Mouse (Mus musculus): ENCODE data around the gene Capn13. TPM values are rescaled to one million over a fixed set of nuclear protein-coding genes. Genes with fewer than 3 reads are reported as not detected.

The Capn13 gene
- total and polyA plus RNA-seq, 3 experiments = not detected

DNA sequence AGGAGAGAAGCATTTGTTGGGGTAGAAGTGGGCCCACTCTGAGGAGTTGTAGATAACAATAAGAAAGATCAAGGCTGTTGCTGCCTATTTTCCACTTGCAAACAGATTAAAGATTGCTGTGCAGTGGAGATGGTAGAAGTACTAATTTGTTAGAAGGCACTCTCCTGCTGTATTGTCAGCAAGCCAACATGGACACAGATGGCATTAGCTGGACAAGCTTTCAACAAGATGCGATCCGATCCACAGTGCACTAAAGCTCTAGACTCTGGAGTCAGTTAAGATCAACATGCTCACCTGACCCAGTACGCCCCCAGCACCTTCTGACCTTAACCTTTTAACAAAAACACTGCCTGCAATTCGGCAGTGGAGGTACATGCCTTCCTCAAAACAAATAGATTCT, 92.0 kb downstream of the Capn13 start (continued):
- TF ChIP-seq ZKSCAN1 (IDR thresholded peaks at IDR 0.05; ENCODE audit: low read depth, low read length) = no peak
- no peak for TF ChIP-seq POLR2AphosphoS2 (IDR thresholded peaks at IDR 0.05; ENCODE audit: low read length)
- TF ChIP-seq SMC3 (IDR thresholded peaks at IDR 0.05; ENCODE audit: low read depth, low read length) = no peak

DNA sequence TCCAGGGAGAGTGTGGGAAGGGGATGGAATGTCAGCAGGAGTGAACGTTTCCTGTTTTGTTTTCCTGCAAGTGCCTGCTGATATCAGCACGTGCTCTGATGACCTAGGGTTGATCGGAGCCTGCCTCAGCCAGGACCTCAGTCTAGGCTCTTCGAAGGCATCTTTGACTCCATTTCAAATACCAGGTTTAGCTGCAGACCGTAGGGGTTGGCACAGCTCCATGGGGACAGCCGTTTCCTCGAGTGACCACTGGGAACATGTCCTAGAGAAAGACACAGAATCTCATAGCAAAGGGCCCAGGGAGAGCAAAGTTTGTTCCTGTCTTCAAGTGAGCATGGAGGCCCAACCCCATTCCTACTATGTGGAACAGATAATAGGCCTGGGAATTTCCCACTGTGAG, 94.0 kb downstream of the Capn13 start:
- H3K9me3 ChIP-seq (replicated peaks; ENCODE audit: insufficient read depth, low read length) = no peaks in the 10 kb centered on the region
- peaks cover 0 to 3% of the 10 kb centered on the region in 2 experiments; a peak in 2 of 4 replicates for H3K36me3 ChIP-seq (ENCODE audit: control insufficient read depth in 1 of 2, insufficient read depth in 2 of 2, low read length in 2 of 2)
- H3K79me2 ChIP-seq (ENCODE audit: control insufficient read depth, insufficient read depth, low read length, poor library complexity) = no peaks in the 10 kb centered on the region
- TF ChIP-seq SIN3A (IDR thresholded peaks at IDR 0.05; ENCODE audit: low read length) (no peak), USF2 (IDR thresholded peaks at IDR 0.05; ENCODE audit: borderline replicate concordance in 1 of 2, insufficient read depth in 1 of 2, low read depth in 1 of 2, low read length in 2 of 2) (no peak), EP300 (IDR thresholded peaks at IDR 0.05; ENCODE audit: low read depth in 1 of 2, low read length in 2 of 2) (no peak), MAX (IDR thresholded peaks at IDR 0.05; ENCODE audit: low read length) (no peak), TAL1 (IDR thresholded peaks at IDR 0.05; ENCODE audit: low read length) (no peak), NRF1 (IDR thresholded peaks at IDR 0.05; ENCODE audit: insufficient read depth, low read depth, low read length, poor library complexity, severe bottlenecking) (no peak), ZKSCAN1 (IDR thresholded peaks at IDR 0.05; ENCODE audit: low read depth, low read length) (no peak), ETS1 (IDR thresholded peaks at IDR 0.05; ENCODE audit: low read depth, low read length) (no peak), ZMIZ1 (IDR thresholded peaks at IDR 0.05; ENCODE audit: low read depth, low read length) (no peak), MAFK (IDR thresholded peaks at IDR 0.05; ENCODE audit: borderline replicate concordance, low read depth, low read length) (no peak), ELF1 (IDR thresholded peaks at IDR 0.05; ENCODE audit: low read depth, low read length) (no peak), TBP (IDR thresholded peaks at IDR 0.05; ENCODE audit: low read depth, low read length) (no peak), RAD21 (IDR thresholded peaks at IDR 0.05; ENCODE audit: low read depth, low read length) (no peak), CHD2 (IDR thresholded peaks at IDR 0.05; ENCODE audit: low read length) (no peak), SMC3 (IDR thresholded peaks at IDR 0.05; ENCODE audit: low read depth, low read length) (no peak), UBTF (IDR thresholded peaks at IDR 0.05; ENCODE audit: borderline replicate concordance, insufficient read depth, low read depth, low read length) (no peak), CTCF (IDR thresholded peaks at IDR 0.05 in 2 of 3, conservative IDR thresholded peaks at IDR 0.05 in 1 of 3; ENCODE audit: control insufficient read depth in 1 of 3, insufficient read depth in 1 of 3, low read depth in 2 of 3, low read length in 3 of 3, poor library complexity in 1 of 3, severe bottlenecking in 1 of 3) (no peak), MAZ (IDR thresholded peaks at IDR 0.05; ENCODE audit: low read depth, low read length) (no peak), MYB (IDR thresholded peaks at IDR 0.05; ENCODE audit: low read depth, low read length) (no peak), CHD1 (IDR thresholded peaks at IDR 0.05; ENCODE audit: low read depth, low read length) (no peak)
- H3K27me3 ChIP-seq (ENCODE audit: control insufficient read depth in 1 of 2, insufficient read depth in 2 of 2, low read length in 2 of 2) = peaks cover 0 to 1% of the 10 kb centered on the region in 2 experiments; a peak in 2 of 4 replicates
- H3K4me3 ChIP-seq (ENCODE audit: control insufficient read depth in 1 of 2, insufficient read depth in 1 of 2, low read depth in 2 of 2, low read length in 2 of 2) = no peak overlapping the region
- H3K9ac ChIP-seq (ENCODE audit: control insufficient read depth, low read depth, low read length, poor library complexity, severe bottlenecking) = no peak overlapping the region
- no peak for DNase-seq (ENCODE audit: low read depth, low spot score)
- H3K4me1 ChIP-seq (ENCODE audit: control insufficient read depth in 1 of 2, insufficient read depth in 2 of 2, low read length in 2 of 2) = peaks cover 0 to 18% of the 10 kb centered on the region in 2 experiments; a peak in 2 of 4 replicates
- H3K27ac ChIP-seq (ENCODE audit: control insufficient read depth, low read depth, low read length) = no peak overlapping the region

Data from MEL (cell line).